Mouse (Mus musculus): ENCODE measurements around the gene Crabp2. TPM values are rescaled to one million over a fixed set of nuclear protein-coding genes. Genes with fewer than 3 reads are reported as not detected.

Gene Crabp2
- polyA plus RNA-seq, 1 experiment from 2014 or later: 193 TPM

DNA sequence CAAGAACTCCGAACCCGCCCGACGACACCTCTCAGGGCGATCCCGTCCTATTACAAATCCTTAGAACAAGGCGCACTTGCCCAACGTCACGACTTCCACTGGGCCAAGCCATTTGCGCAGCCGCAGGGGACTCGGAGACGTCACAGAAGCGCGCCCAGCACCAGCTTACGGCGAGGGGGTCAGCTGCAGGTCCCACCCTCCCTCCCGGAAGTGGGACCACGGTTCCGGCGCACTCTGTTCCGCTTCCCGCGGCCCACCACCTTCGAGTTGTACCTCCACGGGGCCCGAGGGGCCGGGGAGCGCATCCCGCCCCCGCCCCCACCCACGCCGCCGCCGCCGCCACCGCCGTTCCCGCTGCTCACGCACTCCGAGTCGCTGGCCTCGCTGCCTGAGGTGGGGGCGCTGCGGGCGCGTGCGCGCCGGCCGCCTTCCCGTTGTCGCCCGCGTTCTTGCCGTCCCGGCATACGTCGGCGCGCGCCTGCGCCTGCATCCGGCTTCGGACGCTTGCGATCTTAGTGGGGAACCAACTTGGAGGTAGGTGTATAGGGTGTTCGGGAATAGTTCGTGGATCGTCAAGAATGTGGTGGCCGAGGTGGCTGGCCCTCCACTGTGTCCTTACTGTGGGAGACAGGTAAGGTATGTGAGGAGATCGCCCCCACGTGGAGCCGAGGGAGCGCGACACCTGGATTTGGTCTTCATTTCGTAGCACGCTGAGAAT lies 18.2 kb upstream of the Crabp2 start, which contains the start of the genes Isg20l2 and Rrnad1:
Gene Isg20l2 (plus strand): TSS at position 237 of the 718 bp plus-strand sequence.
Gene Rrnad1 (minus strand): TSS at position 640 of the 718 bp plus-strand sequence.
- Histone ChIP-seq H3K4me3 (peak within 1 kb of the TSS; percentile 86), H3K4me2 (peak within 1 kb of the TSS; percentile 80), H3K27ac (replicated peaks) (peak within 1 kb of the TSS; percentile 92), H3K4me1 (replicated peaks) (peaks cover 52% of the 10 kb centered on the region), H3K9ac (peak within 1 kb of the TSS; percentile 92), H3K27me3 (no peaks in the 10 kb centered on the region), H3K36me3 (peaks cover 54% of the 10 kb centered on the region), H3K9me3 (no peaks in the 10 kb centered on the region)
- peak; percentile 96 for ATAC-seq (ENCODE audit: low read depth)
- 2% methylated on average over 76 of the region's 78 CpGs for WGBS

DNA sequence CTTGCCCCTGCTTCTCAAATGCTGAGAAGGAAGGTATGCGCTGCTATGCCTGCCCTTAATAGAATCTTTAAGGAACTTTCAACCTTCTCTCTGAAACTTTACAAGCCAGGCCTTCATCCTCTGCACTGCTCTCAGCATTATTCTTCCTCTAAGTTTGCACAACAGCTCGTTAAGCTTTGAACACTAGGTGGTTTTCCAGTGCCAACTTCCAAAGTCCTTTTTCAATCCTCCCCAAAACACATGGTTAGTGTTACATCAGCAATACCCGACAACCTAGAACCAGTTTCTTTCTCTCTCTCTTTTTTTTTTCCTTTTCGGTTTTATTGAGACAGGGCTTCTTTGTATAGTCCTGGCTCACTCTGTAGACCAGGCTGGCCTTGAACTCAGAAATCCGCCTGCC lies 14.4 kb upstream of the Crabp2 start:
- Histone ChIP-seq H3K27ac (replicated peaks) (no peak overlapping the region), H3K27me3 (no peaks in the 10 kb centered on the region), H3K4me2 (no peak overlapping the region), H3K4me1 (replicated peaks) (peaks cover 55% of the 10 kb centered on the region), H3K4me3 (no peak overlapping the region), H3K9ac (peak overlapping the region; percentile 31; the same call in 1 of the 2 replicates), H3K36me3 (peaks cover 59% of the 10 kb centered on the region), H3K9me3 (no peaks in the 10 kb centered on the region)
- ATAC-seq (ENCODE audit: low read depth): no peak
- WGBS: 86% methylated on average over 5 of the region's 5 CpGs

DNA sequence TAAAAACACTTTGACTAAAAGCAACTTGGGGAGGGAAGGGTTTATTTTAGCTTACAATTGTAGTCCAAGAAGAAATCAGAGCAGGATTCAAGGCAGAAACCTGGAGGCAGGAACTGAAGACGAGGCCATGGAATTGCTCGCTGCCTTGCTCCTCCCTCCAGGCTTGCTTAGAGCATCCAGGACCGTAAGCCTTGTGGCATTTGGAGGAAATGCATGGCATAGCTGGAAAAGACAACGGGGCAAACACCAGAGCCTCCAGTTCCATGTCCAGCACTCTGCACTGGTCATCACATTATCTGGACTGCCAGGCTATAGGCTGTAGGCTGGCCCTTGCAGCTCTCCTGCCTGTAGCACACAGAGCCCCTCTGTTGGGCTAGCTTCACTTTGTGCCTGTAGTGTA lies 14.0 kb upstream of the Crabp2 start:
- Histone ChIP-seq H3K4me1 (replicated peaks) (peaks cover 50% of the 10 kb centered on the region), H3K9me3 (no peaks in the 10 kb centered on the region), H3K27me3 (no peaks in the 10 kb centered on the region), H3K4me3 (no peak overlapping the region), H3K27ac (replicated peaks) (no peak overlapping the region), H3K9ac (peak overlapping the region; percentile 31; the same call in 1 of the 2 replicates), H3K4me2 (no peak overlapping the region), H3K36me3 (peaks cover 63% of the 10 kb centered on the region)
- no peak for ATAC-seq (ENCODE audit: low read depth)
- WGBS: 68% methylated on average over 4 of the region's 4 CpGs

DNA sequence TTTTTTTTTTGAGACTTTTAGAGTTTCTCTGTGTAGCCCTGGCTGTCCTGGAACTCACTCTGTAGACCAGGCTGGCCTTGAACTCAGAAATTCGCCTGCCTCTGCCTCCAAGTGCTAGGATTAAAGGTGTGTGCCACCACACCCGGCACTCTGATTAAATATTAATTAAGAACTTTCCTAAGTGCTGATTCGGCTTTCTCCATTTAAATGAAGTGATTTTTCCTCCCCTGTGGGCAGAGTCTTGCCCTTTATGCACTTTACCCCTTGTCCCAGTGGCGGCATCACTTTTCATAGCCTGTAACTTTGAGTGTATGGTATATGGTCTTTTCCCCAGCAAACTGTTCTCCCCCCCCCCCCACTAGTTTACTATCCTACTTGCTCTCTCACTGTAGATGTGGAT lies 13.3 kb upstream of the Crabp2 start:
- Histone ChIP-seq H3K36me3 (peaks cover 70% of the 10 kb centered on the region), H3K9me3 (no peaks in the 10 kb centered on the region), H3K4me3 (no peak overlapping the region), H3K4me2 (no peak overlapping the region), H3K27ac (replicated peaks) (no peak overlapping the region), H3K9ac (no peak overlapping the region), H3K27me3 (no peaks in the 10 kb centered on the region), H3K4me1 (replicated peaks) (peaks cover 49% of the 10 kb centered on the region)
- 78% methylated on average over 4 of the region's 4 CpGs for WGBS
- ATAC-seq (ENCODE audit: low read depth): no peak

DNA sequence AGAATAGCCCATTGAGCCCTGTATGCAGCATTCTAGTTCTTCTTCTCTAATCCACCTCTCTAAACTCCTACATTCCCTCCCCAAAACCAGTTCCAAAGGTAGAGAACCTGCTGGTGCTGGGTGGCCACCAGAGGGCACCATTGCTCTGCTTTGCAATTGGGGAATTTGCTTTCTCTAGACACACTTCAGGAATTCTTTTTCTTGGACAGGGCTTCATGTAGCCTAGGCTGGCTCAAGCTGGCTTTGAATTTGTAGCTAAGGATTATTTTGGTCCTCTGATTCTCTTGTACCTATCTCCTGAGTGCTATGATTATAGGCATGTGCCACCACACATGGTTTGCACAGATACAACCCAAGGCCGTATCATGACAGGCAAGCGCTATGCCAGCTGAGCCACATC lies 12.7 kb upstream of the Crabp2 start:
- WGBS: 92% methylated on average over 2 of the region's 2 CpGs

DNA sequence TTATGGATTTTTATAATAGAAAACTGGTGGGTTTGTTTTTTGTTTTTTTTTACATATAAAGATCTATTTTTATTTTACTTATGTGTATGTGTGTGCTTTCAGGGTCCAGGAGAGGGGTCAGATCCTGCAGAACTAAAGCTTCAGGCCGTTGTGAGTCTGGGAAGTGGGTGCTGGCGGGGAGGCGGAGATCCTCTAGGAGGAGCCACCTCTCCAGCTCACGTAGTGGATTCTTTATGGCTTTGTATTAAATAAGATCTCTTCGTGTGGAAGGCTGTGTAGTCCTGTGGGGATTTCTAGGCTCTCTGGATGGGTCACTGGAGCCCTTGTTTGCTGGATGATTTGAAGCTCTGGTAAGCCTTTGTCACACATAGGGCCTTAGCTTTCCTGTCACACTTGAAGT lies 7.9 kb upstream of the Crabp2 start:
- ATAC-seq (ENCODE audit: low read depth): no peak
- Histone ChIP-seq H3K36me3 (peaks cover 68% of the 10 kb centered on the region), H3K9me3 (no peaks in the 10 kb centered on the region), H3K27me3 (no peaks in the 10 kb centered on the region), H3K4me2 (no peak overlapping the region), H3K27ac (replicated peaks) (no peak overlapping the region), H3K9ac (no peak overlapping the region), H3K4me3 (no peak overlapping the region), H3K4me1 (replicated peaks) (peaks cover 21% of the 10 kb centered on the region)
- 53% methylated on average over 5 of the region's 5 CpGs for WGBS

More for the DNA sequence above, 12.7 kb upstream of the Crabp2 start:
- H3K4me1 ChIP-seq (replicated peaks): peaks cover 48% of the 10 kb centered on the region
- ATAC-seq (ENCODE audit: low read depth): peak; percentile 42; the same call in 1 of the 2 replicates
- no peak overlapping the region for H3K4me3 ChIP-seq
- H3K9ac ChIP-seq: peak overlapping the region; percentile 45; the same call in 1 of the 2 replicates
- peak overlapping the region; percentile 1; the same call in 1 of the 2 replicates for H3K4me2 ChIP-seq
- H3K36me3 ChIP-seq: peaks cover 74% of the 10 kb centered on the region
- no peaks in the 10 kb centered on the region for H3K9me3 ChIP-seq
- H3K27me3 ChIP-seq: no peaks in the 10 kb centered on the region
- H3K27ac ChIP-seq (replicated peaks): no peak overlapping the region

DNA sequence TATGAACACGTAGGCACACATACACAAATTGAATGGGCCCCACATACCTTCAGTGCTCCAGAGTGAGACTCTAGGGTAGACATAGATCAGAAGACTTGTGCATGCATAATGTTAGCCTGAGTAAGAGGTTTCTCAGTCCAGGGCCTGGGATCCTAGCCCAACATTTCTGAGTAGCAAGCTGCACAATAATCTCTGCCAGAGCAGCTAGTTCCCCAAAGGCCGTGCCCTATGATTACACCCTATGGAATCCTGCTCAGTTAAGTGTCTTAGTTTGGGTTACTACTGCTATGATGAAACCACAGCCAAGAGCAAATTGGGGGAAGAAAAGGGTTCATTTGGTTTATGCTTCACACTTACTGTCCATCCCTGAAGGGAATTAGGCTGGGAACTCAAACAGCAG lies 6.0 kb upstream of the Crabp2 start:
- no peak overlapping the region for H3K4me3 ChIP-seq
- no peak overlapping the region for H3K4me2 ChIP-seq
- peaks cover 32% of the 10 kb centered on the region for H3K4me1 ChIP-seq (replicated peaks)
- 94% methylated on average over 2 of the region's 2 CpGs for WGBS
- H3K9me3 ChIP-seq: no peaks in the 10 kb centered on the region
- H3K27ac ChIP-seq (replicated peaks): no peak overlapping the region
- H3K36me3 ChIP-seq: peaks cover 53% of the 10 kb centered on the region
- no peaks in the 10 kb centered on the region for H3K27me3 ChIP-seq
- no peak for ATAC-seq (ENCODE audit: low read depth)
- H3K9ac ChIP-seq: no peak overlapping the region

DNA sequence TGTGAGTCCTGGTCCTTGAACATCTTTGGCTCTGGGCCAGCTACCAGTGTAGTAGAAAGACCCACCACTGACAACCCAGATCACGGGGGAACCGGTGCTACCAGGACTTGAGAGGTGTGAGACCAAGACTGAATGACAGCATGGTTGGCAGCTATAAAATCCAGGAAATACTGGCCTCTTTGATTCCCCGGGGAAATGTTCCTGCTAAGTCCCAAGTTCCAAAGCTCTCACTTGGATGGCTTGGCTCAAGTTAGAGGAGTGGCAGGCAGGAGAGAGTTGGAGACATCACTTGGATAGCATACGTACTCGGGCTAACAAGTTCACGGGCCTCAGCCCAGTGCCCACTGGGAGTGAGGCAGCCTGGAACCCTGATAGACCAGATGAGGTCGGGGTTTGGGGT lies 4.9 kb upstream of the Crabp2 start:
- H3K9ac ChIP-seq: no peak overlapping the region
- H3K27ac ChIP-seq (replicated peaks): no peak overlapping the region
- ATAC-seq (ENCODE audit: low read depth): no peak
- H3K4me3 ChIP-seq: no peak overlapping the region
- H3K36me3 ChIP-seq: peaks cover 42% of the 10 kb centered on the region
- H3K27me3 ChIP-seq: no peaks in the 10 kb centered on the region
- H3K4me2 ChIP-seq: no peak overlapping the region
- 79% methylated on average over 7 of the region's 7 CpGs for WGBS
- H3K4me1 ChIP-seq (replicated peaks): peaks cover 43% of the 10 kb centered on the region
- no peaks in the 10 kb centered on the region for H3K9me3 ChIP-seq

DNA sequence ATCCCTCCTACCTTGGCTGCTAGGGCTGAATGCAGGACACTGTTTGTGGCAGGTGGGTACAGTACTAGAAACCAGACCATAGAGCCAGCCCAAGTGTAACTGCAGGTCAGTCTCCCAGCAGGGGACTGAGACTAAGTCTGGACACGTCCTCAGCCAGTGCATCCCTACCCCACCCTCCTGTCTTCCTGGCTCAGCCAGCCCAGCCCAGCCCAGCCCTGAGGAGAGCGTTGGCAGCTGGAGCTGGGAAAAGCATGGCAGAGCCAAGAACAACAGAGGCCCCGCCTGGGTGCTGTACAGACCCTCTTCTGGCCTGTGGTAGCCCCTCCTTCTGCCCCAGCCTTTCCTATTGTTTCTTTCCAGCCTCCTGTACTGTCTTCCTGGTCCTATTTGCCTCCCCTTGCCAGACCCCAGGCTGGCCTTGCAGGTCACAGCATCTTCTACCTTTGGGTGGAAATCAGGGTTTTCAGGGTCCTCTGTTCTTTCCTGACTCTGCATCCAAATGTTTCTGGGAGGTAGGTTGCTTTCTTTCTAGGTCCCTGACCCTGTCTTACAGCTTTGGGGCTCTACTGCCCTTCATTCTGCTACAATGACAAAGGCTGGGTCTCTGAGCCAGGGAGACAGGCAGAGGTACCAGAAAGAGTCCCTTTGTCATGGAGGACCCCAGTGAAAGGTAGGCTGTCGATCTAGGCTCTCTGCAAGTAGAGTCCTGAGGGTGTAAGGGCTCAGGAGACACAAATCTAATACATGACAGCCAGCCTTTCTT lies 3.4 kb upstream of the Crabp2 start:
- no peak overlapping the region for H3K4me3 ChIP-seq
- H3K4me2 ChIP-seq: no peak overlapping the region
- H3K4me1 ChIP-seq (replicated peaks): peaks cover 58% of the 10 kb centered on the region
- H3K27ac ChIP-seq (replicated peaks): peak overlapping the region; percentile 30; the same call in 1 of the 2 replicates
- H3K36me3 ChIP-seq: peaks cover 28% of the 10 kb centered on the region
- peak; percentile 36 for ATAC-seq (ENCODE audit: low read depth)
- 3% methylated on average over 4 of the region's 4 CpGs for WGBS
- no peaks in the 10 kb centered on the region for H3K27me3 ChIP-seq
- no peak overlapping the region for H3K9ac ChIP-seq
- H3K9me3 ChIP-seq: no peaks in the 10 kb centered on the region

DNA sequence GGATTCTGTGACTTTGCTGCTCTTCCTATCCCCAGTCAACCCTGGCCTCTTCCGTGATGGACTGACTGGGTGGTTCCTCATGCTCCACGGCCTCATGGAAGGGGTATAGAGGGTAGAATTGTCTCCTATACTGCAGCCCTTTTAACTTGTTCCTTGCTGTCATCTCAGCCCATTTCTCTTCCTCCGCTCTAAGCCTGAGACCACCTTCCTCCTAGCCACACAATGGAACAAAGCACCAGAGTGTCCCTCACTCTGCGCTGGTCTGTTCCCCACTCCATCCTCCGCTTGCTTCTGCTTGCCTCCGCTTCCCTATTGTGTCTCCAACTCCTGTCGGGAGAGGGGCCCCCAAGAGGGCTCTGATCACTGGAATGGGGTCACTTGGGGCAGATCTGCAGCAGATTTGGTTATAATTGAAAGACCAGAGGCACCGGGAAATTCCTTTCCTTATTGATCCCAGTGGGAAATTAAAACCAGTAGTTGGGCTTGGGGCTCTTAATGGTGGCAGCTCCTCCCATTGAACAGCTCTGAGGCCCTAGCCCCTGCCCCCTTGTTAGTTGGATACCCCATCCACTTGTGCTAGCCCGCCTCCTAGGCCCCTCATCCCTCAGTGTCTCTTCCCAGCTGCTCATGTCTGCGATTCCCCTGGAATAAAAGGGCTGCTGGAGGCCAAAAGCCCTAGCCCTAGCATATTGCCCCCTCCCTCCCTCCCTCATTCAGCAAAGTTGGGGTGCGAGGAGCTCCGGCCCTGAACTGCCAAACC lies 2.5 kb upstream of the Crabp2 start:
- 13% methylated on average over 12 of the region's 12 CpGs for WGBS
- H3K4me3 ChIP-seq: no peak overlapping the region
- no peak overlapping the region for H3K4me2 ChIP-seq
- H3K9ac ChIP-seq: peak overlapping the region; percentile 18; the same call in 1 of the 2 replicates
- H3K27ac ChIP-seq (replicated peaks): peak overlapping the region; percentile 49
- peaks cover 65% of the 10 kb centered on the region for H3K4me1 ChIP-seq (replicated peaks)
- peaks cover 20% of the 10 kb centered on the region for H3K36me3 ChIP-seq
- no peaks in the 10 kb centered on the region for H3K9me3 ChIP-seq
- ATAC-seq (ENCODE audit: low read depth): no peak
- no peaks in the 10 kb centered on the region for H3K27me3 ChIP-seq

DNA sequence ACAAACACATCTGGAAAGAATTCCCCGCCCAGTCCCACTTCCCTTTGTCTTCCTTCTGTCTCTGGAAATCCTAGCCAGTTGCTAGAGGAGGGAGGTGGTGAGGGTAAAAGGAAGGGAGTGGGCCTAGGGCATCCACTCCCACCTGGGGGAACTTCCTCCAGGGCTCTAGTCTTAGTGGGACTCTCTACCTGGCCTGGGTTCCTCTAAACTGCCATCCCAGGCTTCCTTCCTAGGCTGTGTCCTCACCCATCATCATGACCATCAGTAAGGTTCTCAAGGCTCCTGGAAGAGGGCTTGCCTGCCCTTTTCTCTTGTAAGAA lies 2.0 kb upstream of the Crabp2 start:
- 22% methylated on average over 1 of the region's 1 CpGs for WGBS
- Histone ChIP-seq H3K4me3 (no peak overlapping the region), H3K4me2 (no peak overlapping the region), H3K9ac (0 out of 2 replicates have a peak overlapping the region, but pooled peaks have one; percentile 18), H3K36me3 (peaks cover 15% of the 10 kb centered on the region), H3K27ac (replicated peaks) (peak overlapping the region; percentile 49), H3K9me3 (no peaks in the 10 kb centered on the region), H3K27me3 (no peaks in the 10 kb centered on the region), H3K4me1 (replicated peaks) (peaks cover 69% of the 10 kb centered on the region)
- no peak for ATAC-seq (ENCODE audit: low read depth)
